Mouse (Mus musculus): ENCODE measurements at regions not wholly inside any gene's neighbourhood (a gene's known extent, or its start where the extent isn't known, plus 50 kb on each side); places are given as distances from the start of the nearest gene placed in this dataset.

DNA sequence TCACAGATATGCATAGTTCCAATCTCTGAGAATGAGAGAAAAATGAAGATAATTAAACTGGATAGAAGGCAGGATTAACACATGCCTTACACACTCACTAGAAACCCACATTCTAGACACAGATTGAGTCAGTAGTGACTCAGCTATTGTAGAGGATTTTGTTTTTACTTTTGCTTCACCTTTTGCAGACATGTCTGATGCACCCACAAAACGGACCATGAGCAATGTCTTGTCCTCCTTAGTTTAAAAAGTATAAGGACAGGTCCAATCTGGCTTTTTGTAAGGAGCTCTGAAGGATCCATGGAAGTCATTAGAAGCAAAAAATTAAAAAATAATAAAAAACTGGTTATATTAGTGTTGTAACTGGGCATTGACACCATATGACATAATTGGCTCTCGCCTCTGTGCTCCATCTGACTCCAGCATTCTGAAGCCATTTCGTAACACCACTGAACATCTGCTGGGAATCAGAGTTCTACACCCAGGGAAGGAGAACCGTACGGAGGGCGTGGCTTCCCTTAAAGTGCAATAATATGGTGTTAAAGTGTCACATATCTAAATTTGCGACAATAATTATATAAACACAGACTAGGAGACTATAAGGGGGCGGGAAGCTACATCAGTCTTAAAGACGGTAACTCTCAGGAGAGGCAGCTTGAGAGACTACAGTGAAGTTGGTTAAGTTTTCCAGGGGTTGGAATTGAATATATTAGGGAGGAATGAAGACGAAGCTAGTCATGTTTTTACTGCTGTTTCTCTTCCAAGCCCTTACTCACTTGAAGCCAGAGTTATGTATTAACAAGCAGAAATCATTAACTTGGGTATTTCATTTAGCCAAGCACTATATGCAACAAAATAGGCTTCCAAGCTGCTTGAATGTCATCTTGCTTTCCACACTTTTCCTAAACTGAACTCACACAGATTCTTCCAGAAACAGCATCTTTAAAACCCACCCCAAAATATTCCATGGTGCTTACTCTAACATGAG lies 558.0 kb downstream of the Ebf1 start:
- DNase-seq, result peak; percentile 32 to 57

DNA sequence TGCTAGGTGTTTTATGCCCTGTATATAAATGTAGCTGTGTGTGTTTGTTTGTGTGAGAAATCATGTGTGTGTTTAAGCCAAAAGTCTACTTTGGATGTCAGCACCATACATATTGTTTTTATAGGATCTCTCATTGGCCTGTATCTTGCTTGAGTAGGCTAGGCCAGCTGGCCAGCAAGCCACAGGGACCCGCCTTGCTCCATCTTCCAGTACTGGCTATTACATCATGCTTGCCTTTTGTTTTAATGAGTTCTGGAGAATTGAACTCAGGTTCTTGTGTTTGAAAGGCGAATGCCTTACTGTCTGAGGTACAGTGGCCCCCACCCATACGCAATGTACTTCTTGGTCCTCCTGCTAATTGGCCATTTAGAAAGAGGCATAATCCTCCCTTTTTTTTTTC lies 559.9 kb downstream of the Ebf1 start:
- no peak for DNase-seq

DNA sequence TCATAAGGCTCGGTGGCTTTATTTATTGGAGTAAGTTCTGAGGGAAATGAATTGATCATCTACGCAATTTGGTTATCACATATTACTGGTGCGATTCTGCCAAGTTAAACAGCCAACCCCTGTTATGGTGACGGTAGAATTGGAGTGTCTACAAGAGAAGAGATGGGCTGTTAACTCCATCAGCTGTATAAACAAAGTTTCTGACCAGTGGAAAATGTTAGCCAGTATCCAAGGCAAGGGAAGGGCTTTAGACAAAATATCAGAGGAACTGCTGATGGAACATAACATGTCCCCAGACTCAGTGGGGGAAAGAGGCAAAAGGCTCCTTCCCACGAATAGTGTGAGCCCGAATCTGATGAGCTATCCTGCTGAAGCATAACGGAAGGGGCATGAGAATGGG lies 560.9 kb downstream of the Ebf1 start:
- no peak for DNase-seq

DNA sequence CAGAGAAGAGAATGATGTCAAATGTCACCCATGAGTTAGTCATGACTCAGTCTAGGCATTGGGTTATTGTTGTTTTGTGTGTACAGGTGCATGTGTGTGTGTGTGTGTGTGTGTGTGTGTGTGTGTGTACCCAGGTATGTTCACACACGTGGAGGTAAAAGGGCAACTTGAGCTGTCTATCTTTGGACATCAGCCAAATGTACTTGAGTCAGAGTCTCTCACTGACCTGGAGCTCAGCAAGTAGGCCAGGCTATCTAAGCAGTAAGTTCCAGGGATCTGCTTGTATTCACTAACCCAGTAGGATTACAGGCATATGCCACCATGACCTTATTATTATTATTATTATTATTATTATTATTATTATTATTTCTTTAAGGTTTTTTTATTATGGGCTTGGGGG lies 561.9 kb downstream of the Ebf1 start:
- DNase-seq, result no peak

DNA sequence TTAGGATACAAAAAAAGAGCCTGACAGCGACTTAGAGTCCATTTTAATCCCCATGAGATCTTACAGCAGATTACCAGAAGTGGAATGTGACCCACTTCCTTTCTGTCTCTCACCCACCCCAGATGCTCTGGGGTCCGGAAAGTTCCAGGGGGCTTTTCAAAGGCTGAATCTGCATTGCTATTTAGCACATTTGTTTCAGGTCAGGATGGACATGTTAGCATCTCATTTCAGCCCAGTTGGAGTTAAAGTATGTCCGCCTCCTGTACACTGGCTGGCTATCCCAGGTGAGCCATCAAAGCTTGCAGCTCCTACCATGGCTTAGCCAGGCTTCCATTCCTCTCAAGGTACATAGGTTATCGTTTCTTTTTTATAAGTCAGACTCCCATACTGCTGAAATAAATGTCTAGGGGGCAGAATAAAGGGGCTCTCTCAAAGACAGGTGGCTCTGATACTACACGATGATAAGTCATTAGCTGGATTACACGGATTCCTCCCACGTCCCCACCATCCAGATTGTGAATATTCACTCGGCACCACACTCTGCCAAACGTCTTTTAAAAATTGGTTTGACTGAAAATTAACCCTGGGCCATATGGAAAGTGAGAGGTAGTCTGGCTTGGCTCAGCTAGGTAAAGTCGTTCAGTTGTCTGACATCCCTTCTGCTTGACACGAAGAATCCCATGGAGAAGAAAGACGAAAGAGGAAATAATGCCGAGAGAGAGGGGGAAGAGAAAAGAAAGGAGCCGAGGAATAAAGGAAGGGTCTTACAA lies 573.7 kb downstream of the Ebf1 start:
- DNase-seq, result no peak

DNA sequence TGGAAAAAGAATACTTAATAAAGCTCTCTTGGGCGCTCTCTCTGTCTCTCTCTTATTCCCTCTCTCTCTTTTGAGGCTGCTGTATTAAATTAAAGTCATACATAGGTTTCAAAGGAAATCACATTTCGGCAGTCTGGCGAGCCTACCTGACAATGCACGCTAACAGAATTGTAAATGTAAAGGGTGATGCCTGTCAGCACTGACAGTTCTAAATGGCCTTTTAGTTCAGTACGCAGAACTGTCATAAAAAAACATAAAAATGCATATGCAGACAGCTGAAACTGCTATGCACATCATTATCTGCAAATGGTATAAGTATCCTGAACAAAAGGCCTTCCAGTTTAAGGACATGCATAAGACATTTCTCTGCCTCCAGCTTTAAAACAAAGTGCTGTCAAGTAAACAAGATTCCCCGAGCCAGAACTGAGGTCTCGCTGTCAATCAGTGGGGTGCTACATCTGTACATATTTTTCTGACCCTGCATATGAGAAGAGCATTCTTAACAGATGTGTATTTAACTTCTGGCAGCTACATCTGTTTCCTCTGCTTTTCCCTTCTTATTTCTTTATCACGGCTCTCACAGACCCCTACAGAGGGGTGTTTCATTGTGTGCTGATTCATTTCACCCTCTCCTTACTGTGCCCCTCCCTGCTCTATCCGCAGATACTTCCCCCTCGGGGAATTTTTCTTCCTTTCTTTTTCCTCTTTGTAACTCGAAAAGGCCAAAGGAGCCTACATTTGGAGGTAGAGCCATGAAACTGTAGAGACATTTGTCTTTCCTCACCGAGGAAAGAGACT lies 574.5 kb downstream of the Ebf1 start:
- DNase-seq, result no peak

DNA sequence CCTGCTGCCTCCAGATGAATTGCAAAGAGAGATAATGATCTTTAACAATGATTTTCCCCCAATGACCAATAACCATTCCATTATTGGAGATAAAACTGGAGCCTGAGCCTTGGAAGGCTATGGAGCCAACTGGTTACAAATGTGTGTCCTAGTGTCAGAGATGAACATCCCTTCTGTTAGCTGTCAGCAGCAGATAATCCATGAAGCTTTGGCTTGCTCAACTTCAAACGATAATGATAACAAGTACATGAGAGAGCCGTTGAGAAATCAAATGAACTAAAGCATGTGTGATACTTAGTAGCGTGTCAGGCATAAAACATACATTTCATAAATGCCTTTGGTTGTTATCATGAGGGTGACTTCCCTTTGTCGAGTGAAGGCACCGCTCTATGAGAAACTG lies 576.2 kb downstream of the Ebf1 start:
- no peak for DNase-seq

DNA sequence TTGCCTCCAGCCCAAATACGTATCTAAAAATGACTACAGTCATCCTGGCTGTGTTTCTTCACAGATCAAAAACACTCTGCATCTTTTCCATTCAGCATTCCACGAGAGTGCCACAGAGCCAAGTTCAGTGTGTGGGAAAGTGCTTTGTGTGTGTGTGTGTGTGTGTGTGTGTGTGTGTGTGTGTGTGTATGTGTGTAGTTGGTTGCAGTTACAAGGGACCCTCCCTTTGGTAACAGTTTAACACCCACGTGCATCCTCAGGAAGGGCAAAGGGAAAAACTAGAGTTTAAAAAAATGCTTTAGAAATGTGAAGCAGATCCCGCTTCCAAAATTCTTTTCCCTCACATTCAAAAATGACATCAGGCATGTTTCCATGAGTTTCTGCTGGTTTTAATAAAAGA lies 582.4 kb downstream of the Ebf1 start:
- DNase-seq, result no peak

DNA sequence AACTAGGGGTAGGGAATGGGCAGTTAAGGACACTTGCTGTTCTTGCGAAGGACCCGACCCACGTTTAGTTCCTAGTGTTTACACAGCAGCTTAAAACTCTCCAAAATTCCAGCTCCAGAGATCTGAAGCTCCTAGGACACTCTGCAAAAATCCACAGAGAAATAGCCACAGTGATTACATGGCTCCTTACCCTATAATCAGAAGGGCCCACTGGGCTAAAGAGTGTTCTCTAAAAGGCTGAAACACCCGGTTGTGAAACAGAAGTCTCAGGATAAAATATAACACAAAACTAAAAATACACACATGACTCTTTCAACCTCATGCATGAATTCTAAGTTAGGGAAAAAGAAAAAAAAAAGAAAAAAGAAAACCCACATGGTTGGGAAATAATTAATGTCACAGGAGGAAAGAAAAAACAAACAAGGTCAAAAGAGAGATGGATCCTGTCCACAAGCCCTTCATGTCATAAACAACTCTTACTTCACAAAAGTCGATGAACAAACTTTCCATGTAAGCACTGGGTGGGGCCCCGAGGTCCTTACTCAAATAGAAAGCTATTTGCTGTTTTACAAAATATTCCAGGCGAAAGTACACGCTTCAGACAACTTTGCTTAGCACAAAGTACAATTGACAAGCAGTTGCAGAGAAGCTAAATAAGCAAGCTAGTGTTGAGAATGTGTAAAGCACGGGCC lies 583.7 kb downstream of the Ebf1 start:
- DNase-seq, result peak; percentile 7 to 43

DNA sequence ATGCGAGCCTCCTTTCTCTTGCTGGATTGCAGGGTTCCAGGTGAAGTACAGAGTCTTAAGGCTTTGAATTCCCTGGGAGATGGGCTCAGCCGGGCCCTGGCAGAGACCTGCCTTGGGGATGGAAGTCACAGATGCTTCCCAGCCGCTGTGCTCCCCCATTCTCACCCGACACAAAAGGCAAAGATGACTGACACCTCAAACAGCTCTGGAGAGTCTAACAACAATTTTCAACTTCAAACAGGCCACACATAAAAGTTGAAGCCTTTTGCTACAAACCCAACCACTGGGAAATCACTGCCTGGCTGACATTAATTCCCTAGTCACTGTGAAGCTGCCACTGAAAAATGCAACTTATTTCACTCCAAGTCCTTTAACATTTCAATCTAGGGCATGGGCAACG lies 586.3 kb downstream of the Ebf1 start:
- no peak for DNase-seq

DNA sequence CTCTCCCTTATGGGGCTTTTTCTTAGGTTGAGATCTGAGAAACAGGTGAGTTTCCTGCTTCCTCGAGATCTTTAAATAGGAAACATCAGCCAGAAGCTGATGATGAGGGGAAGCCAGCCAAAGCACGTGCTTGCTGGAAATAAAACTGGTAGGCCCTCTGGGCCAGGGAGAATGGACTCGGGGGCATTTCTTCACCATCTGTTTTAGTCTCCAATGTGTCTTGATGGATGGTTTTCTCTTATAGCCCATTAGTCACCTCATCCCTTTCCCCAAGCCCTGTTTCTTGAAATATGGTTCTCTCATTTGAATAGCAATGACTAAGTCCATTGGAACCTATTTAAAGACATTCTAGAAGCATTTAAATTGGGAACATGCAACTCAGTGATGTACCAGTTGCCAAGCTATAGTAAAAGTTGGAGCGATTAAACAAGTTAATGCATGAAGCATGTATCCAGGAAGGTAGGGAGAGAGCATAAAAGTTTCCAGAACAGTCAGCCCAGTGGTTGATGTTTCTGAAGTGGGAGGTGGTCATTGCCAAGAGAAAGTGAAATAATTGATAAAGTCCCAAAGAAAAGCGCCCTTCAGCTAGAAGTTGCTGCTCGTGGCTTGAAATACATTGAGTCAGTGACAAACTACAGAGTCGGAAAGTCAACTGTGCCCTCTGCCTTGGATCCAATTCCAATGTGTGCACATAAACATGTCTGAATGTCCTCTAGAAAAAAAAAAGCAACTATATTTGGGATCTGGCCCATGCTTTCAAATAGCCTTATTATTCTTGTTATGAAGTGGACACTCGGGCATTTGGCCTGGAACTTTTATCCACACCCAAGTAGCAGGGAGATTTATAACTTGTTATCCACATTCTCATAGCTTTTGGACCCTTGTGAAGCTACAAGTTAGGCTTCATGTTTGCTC lies 589.8 kb downstream of the Ebf1 start:
- peak in 1 of 2 experiments; percentile 2 for DNase-seq

DNA sequence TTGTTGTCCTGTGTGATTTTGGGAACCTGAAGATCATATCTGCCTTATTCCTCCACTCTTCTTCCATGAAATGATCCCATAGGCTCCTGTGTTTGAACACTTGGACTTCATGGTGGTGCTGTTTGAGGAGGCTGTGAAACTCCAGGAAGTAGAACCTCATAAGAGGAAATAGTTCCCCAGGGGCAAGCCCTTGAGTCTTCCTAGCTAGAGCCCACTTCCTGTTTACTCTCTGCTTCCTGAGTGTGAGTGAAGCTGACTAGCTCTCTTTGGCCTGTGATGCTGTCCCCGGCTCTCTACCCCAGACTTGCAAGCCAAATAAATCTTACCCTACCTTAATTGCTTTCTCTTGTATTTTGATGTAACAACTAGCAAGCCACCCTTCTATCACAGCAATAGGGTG lies 597.0 kb downstream of the Ebf1 start:
- DNase-seq, result no peak

DNA sequence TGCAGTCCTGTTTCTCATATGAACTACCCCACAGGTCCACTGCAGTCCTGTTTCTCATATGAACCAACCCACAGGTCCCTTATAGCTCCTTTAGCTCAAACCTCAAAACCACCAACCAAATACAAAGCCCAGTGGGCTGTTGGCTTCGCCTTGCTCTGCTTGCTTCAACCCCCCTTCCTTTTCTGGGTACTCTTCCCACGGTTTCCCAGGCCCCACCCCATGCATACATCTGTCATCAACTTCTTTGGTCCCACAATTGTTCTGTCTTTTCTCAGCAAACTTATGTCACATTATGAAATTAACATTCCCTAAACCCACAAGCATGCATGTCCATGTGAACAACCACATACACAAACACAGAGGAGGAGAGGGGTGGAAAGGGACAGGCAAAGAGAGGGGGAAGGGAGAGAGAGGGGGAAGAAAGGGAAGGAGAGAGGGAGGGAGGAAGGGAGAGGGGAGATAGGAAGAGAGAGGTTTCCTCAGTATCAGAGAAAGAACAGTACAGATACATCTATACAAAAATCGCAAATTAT lies 599.9 kb downstream of the Ebf1 start:
- no peak for DNase-seq

DNA sequence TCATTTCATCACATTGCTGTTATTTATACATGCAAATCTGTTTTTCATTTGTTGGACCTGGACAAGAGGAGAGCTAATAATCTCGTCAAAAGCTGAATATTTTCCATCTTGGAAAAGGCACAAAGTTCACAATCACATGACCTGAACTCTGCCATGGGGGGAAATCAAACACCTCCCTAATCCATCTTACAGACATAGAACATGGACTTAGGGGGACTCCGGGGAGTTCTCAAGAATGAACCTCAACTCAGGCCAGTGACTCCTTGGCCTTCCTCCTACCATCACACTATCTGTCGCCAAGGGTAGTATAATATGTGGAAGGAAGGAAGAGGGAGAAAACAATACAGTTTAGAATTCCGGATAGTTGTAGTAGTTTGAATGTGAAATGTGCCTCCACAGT lies 602.1 kb downstream of the Ebf1 start:
- no peak for DNase-seq

DNA sequence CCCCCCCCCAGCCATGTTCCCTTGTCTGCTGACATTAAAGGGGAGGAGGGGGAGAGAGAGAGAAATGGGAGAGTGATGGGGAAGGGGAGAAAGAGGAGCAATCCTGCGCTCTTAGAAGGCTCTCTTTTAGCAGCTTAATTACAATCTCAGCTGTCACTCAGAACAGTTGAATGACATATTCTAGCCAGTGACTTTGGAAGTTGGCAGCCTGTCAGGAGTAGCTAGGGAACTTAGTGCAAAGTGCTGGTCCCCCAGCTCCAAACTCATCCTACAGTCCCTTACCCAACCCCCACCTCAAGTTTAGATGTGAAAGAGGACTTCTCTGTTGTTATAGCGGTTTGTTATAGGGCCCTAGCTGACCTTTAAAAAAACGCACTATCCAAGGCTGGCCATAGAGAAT lies 604.9 kb downstream of the Ebf1 start:
- DNase-seq, result no peak

DNA sequence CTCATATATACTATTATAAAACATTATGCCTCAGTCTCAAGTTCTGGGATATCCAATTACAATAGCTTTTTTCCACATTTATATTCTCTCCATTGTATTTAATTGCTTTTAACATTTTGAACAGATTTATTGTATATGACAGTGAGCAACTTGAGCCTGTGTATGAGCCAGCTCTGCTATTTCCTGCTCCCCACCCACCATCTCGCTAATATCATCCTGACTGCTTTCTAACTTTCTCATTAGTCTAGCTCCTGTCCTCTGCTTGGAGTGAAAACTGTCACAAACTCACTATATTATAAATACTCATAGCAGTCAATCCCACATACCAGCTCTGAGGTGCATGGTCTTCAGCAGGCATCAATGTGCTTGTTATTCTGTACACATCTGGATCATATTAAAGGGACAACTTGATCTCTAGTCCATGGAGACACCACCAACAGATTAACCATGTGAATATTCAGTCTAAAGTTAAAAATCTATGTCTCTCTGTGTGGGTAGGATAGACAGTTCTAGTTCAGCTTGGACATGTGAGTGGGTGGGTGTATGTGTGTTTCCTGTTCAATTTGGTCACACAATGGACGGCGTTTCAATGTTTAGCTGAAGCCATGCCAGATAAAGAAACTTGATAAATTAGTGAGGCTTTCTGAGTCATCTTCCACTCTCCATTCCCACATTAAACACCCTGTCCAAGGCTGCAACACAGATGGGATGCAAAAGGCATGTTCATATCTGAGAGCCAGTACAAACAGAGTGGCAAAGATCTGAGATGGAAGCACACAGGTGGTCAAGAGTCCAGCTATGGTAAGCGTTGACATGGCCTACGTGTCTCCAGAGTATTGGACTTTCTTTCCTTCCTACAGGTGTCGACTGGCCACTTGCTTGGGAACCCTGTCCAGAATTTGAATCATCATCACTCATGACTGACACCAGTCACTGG lies 616.1 kb upstream of the Clint1 start:
- no peak for DNase-seq

DNA sequence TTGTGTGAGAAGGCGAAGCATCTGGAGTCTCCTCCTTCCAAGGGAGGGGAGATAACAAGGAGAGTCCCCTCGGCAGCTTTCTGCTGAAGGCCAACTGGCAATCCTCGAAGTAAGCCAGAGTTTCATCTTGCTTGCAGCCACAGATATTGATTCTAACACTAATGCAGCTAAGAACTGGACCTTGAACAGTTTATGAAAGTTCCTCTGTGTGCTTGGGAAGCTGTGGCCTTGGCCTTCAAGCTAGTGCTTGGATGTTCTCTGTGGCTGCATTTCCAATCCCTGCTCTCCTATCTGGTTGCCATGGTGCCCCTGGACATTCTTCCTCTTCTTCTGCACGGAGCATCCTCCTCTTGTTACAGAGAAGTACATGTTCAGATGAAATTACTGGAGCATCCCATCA lies 614.8 kb upstream of the Clint1 start:
- DNase-seq, result no peak

DNA sequence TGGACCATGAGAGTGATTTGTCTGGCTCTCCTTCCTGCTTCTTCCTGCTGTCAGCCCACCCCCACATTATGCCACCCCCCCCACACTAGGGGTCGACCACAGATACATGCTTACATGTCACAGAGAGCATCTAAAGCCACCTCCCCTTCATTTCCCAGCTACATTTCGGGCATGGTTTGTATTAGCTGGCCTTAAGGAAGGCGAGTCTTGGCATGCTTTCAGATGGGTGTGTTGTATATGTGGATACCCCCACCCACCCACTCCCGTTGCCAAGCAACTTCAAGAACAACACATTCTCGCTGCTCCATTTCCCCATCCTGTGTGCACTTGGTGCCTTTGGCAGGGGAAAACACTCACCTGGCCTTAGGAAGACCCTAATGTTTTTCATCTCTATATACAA lies 612.8 kb upstream of the Clint1 start:
- DNase-seq, result no peak

DNA sequence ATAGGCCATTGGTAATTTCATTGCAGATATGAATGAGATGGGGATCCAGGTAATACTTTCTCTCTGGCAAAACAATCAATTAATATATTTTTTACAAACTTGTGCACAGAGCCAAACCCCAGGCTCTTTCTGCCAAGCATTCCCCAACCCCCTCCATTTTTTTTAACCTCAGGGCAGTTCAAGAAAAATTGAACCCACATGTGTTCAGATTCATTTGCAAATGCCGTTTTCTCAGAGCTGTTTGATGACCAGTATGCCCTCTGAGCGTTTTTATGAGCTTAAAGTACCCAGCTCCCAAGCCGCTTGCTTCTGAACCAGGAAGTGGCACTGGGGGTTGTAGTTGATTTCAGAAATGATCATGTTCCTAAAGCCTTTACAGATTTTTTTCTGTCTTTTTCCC lies 611.4 kb upstream of the Clint1 start:
- DNase-seq, result no peak

DNA sequence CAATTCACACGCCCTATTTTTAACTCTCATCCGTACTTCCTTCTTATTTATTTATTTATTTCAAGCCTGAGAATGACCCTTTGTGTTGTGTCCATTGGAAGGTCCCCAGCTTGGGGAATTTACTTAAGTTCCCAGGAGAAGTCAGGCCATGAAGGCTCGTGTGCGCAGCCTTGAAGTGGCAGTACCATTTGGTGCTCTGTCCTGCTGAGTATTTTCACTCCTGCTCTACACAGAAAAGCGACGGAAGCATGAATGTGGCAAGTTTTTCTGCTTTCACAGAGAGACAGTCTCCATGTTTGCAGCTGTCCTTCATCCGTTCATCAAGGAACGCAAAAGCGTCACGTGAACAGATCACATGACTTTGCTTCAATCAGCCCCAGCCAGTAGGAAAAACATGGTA lies 610.2 kb upstream of the Clint1 start:
- DNase-seq, result no peak
